Comparison of ENCODE assay signal across 20 mouse cellular contexts in genomic region chr7:129483736-129484135, GRCm38 (mm10).
A peak's percentile ranks its signal among the peaks of the same experiment; 100 is the strongest.
DNase-seq lines count a peak whose midpoint lies in the region; ATAC-seq lines count a peak whose summit lies in the region.
"Had no signal": no experiment of that assay in that cellular context is flagged by ENCODE, and none has a peak within 500 bp of the region (broad histone marks: within the 10 kb centered on the region; RNA-seq: fewer than 3 reads in every experiment).

No protein-coding gene starts in this region.

- no peak for ATAC-seq in megakaryocyte-erythroid progenitor cell, adult 5-6 weeks (replicated peaks; ENCODE audit: low FRiP score, low TSS enrichment, poor library complexity, severe bottlenecking)
- ATAC-seq: activated CD4-positive, CD25-positive, alpha-beta regulatory T cell, adult 4 months; forebrain, embryonic 14.5 days; liver, embryonic 12.5 days had no signal

- peak; percentile 21 for DNase-seq in left cerebral cortex, adult 11 months (ENCODE audit: low spot score)
- DNase-seq in left cerebral cortex, postnatal 10 days (ENCODE audit: extremely low spot score in 1 of 2, low spot score in 2 of 2) = no peak
- DNase-seq in layer of hippocampus, adult 8-10 months (ENCODE audit: low spot score in 2 of 2) = peak; percentile 33 to 39
- peak; percentile 17 to 56 for DNase-seq in left cerebral cortex, postnatal 14 days (ENCODE audit: low spot score in 2 of 2)
- DNase-seq in right cerebral cortex, postnatal 36 days (ENCODE audit: low spot score in 2 of 2) = peak; percentile 54 to 65
- DNase-seq in urinary bladder, postnatal 25 days (ENCODE audit: low spot score) = no peak
- DNase-seq: adrenal gland, adult 8-10 months; cerebellum, adult 2 months; cerebellum, postnatal 36 days; gastrocnemius, postnatal 36 days; heart, postnatal 36 days; kidney, adult 11 months; lung, adult 2 months; lung, postnatal 14 days; thymus, adult 2 months; thymus, postnatal 4 days had no signal

- intact Hi-C loops in left cerebral cortex, postnatal 10 days (cut with DNase I) = no loop called here
- intact Hi-C loops in left cerebral cortex, postnatal 14 days (cut with DNase I) = no loop called here

Comparison
In these comparisons a context has a peak if more than half of its experiments do, and no peak if none do; other contexts are left out.
1. DNase-seq: peak in left cerebral cortex, adult 11 months (single experiment), layer of hippocampus, adult 8-10 months (2 of 2), left cerebral cortex, postnatal 14 days (2 of 2) and right cerebral cortex, postnatal 36 days (2 of 2); none in left cerebral cortex, postnatal 10 days (0 of 2) and urinary bladder, postnatal 25 days (single experiment).